Mouse (Mus musculus) spleen, adult 2 months (tissue): Measurements from ENCODE around the gene Eml2.

Experiments used
- CTCF ChIP-seq: fragments of 200-500 bp; IDR thresholded peaks from 2 replicates; pipeline ENCODE4 v1.5.1; 2011; ENCODE audit warnings: mild to moderate bottlenecking, inconsistent platforms; ENCODE audit not compliant: insufficient read depth, insufficient read length, insufficient replicate concordance; ENCODE audit errors: extremely low read depth
- POLR2A ChIP-seq: fragments of 200-500 bp; IDR thresholded peaks from 2 replicates; pipeline ENCODE4 v1.6.1; 2011; ENCODE audit warnings: low read depth, low read length, inconsistent platforms

- TF ChIP-seq CTCF (no peak), POLR2A (no peak)
Observed at GRCm38 (mm10) chr7:19159411-19159810, 16.8 kb upstream of the Eml2 start.
